Mouse (Mus musculus) layer of hippocampus, adult 9-11 months (tissue): ENCODE measurements at regions not wholly inside any gene's neighbourhood (a gene's known extent, or its start where the extent isn't known, plus 50 kb on each side); places are given as distances from the start of the nearest gene placed in this dataset.
A peak's percentile ranks its signal among the peaks of the same experiment; 100 is the strongest.

Experiments used
- DNase-seq: peaks from one replicate; pipeline ENCODE4 v3.0.0; 2022

DNA sequence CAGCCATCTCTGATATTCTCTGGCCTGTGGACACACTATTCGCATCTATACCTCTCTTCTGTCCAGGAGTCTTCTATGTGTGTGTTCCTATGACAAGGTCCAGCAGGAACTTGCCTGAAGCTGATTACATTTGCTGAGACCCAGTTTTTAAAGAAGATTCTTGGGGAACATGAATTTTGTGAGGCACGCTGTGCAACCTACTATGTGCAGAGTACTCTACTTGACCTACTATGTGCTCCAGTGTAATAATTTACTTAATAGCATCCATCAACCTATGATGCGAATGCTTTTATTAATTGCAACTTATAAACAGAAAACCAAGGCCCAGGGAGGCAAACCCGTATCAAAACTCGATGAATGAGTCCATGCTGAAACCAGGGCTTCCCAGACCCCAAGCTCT lies 231.4 kb downstream of the Tex36 start:
- no peak for DNase-seq

DNA sequence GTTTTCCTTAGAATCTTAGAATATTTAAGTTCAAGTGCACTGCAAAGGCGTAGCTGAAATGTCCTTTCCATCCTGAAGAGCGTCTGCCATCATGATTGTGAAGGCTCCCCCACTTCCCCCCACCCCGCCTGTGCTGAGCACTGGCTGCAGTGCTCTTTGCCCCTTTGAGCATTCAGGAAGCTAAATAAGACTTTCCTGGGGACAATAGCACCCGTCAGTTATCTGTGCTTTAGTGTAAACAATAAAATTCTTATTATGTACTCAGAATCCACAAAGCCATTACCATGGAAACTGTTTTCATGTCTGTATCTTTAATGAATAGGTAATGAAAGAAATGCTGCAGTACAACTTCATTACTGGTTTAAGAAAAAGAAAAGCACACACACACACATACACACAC lies 237.4 kb downstream of the Tex36 start:
- no peak for DNase-seq

DNA sequence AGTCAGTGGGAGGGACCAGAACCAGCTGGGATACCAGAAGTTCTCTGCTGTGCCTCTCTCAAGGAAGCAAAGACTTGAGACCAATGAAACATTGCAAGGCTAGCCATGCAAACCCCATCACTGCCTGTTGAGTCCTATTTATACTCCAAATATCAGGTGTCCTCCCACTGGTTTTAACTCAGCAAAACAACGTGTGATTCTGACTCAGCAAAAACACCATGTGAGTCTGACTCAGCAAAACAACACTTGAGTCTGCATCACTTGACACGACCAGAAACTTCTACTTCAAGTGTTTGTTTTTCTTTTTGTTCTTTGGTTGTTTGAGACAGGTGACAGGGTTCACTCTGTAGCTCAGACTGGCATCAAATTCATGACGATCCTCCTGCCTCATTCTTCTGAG lies 204.6 kb upstream of the Ctbp2 start:
- no peak for DNase-seq

DNA sequence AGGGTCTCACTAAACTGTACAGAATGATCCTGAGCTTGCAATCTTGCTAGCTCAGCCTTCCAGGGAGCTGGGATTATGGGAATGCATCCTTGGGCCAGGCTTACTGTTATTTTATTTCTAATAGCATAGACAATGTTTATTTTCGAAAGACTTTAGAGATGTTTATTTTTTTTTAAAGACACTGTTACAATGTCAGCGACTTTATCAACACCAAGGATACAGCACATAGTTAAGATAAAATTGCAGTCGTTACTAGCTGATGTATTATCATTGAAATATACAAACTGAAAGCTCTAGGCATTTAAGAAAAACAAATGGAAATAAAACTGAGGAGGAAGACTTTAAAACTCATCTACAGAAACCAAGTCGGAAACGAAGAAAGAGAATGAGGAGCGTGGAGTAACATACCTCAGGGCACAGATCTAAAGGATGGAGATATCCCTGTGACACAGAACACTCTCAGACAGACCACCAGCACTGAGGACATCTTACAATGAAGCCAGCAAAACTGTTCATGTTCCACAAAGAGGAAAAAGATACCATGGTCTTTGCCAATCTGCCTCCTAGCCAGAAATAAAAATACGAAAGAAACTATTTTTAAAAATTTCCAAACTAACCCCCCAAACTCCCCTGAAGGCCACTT lies 201.5 kb upstream of the Ctbp2 start:
- DNase-seq, result no peak

DNA sequence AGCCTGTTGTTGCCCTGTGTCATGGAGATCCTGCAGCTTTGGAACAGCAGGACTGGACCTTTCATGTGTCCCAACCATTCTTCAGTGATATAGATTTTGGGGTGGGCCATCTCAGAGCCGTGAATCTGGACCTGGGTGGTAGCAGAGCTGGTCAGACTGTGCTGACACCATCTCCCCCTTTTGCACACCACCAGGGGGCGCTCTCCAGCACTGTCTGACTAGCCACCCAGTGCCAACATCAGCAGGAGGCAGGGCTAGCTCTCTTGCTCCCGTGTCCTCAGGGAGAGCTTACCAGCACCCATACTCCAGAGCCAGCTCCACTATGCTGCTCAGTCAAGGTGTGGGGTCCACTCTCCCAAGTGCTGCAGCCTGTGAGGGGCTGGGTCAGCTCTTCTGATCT lies 199.8 kb upstream of the Ctbp2 start:
- DNase-seq, result no peak

DNA sequence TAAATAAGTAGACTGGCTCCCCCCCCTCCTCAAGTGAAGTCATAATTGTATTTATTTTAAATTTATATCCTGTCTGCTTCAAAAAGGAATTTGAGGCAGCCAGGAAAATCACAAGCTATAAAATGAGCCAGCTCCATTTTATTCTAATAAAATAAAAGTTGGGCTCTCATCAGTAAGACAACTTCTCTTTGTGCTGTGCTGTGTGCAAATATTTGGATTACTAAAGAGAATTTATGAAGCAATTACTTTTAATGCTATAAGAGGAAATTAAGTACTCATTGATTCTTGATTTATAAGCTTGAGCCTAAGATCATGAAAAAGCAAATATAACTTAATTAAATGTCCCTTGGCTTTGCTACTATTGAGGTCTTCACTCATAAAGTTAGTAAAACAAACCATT lies 193.4 kb upstream of the Ctbp2 start:
- DNase-seq, result no peak

DNA sequence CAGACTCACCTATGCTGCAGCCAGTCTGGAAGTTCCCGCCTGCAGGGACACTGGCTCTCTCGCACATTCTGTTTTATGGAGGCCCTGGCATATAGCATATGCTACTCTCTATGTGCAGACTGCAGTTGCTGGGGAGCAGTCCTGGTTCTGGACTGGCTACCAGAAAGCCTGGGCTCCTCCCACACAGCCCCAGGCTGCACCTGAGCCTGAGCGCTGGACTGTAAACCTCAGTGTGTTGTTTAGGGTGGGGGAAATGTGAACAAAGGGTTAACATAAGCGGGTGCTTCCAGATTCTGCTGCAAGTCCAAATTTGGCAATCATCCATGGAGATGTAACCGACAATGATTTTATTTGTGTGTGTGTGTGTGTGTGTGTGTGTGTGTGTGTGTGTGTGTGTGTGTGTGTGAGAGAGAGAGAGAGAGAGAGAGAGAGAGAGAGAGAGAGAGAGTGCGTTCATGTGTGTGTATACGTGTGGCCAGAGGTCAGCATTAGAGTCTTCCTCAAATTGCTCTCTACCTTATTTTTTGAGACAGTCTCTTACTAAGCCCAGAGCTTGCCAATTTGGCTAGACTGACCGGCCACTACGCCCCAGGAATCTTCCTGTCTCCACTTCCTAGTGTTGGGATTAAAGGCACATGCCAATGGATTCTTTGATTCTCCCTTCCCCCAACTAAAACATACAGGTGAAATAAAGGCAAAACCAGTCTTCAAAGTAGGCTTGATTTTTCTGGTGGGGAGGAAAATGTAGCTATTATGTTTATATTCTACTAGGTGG lies 192.7 kb upstream of the Ctbp2 start:
- DNase-seq, result no peak

DNA sequence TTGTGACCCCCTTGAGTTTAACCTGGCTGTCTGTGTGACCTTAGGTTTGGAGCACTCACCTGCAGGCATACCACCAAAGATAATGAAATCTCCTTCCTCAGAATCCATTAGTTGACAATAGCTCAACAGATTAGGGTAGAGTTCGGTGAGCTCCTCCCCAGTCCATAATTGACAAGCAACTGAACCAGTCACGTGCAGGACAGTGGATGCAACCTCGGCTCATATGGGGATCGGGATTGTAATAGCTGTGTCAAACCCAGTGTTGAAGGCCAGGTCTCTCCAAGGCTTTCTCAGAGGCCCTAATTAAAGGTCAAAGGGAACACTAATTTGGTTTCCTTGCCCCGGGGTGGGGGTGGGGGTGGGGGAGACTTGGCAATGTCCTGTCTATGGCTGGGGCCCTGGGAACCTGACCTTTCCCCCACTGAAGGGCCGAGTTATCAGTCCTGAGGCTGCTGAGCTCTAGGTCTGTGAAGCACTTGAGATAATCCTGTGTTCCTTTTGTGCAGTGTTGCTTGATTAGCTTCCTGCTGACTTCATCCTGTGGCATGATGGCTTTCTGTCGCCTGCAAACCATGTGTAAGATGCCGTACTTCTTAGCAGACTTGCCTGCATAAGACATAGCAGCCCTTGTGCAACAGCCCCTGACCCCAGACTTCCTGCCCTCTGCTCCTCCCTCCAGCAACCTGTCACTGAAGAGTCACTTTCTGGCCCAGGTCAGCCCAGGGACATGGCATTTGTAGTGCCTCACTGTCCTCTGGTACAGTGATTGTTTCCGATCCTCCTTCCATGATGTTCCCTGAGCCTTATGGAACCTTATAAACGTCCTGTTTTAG lies 191.3 kb upstream of the Ctbp2 start:
- DNase-seq, result no peak

DNA sequence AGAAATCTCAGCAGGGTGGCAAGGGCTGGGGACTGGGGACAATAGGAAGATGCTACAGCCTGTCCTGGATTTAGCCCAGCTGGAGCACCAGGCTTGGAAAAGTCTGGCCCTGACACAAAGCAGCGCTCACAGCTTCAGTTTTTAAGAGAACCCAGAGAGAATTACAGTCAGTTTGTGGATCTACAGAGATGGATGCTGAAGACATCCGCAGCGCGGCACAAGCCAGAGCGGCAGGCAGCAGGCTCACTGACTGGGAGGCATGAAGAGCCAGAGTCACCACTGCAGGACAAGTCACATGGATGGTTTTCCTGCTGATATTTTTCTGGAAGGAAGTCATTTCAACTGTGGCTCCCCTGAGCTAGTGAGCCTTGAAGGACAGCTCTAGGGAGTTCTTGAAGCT lies 189.0 kb upstream of the Ctbp2 start:
- DNase-seq, result no peak

DNA sequence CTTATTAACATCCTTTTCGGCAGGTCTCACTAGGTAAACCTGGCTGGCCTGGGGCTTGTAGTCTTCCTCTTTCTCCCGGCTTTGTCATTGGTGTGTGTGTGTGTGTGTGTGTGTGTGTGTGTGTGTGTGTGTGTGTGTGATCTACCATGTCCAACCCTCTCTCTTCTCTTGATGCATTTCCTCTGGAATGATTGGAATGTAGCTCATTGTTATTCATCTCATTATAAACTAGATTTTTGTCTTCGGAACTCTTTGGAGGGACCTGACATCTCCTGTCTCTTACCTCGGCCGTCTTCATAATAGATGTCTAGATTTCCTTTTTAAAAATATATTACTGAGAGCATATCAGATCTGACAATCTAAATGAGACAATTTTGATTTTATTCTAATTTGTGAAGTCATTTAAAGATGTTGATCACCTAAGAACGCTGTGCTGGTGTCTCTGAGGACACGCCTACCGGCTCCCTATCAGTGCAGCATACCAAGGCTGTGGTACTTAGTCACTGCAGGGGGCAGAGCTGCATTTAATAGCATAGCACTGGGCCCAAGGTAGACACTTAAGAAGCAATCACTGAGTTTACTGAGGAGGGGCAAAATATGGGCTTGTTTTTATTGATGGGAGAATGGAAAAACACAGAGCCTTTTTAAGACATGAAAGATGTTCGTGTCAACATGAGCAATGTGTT lies 187.1 kb upstream of the Ctbp2 start:
- DNase-seq, result no peak

DNA sequence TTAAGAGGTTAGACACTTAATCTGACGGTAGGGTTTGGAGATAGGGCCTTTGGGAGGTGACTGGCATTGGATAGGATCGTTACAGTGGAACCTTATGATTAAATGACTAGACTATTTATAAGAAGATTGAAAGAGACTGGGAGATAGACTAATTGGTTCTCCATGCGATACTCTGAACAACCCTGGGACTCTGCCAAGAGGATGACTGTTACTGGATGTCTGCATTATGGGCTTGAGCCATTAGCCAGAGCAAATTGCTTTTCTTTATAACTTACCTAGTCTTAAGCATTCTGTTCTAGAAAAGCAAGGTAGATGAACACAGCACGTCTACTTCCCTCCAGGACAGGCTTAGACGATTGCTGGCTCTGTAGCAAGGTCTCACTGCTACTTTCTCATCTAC lies 180.3 kb upstream of the Ctbp2 start:
- DNase-seq, result no peak

DNA sequence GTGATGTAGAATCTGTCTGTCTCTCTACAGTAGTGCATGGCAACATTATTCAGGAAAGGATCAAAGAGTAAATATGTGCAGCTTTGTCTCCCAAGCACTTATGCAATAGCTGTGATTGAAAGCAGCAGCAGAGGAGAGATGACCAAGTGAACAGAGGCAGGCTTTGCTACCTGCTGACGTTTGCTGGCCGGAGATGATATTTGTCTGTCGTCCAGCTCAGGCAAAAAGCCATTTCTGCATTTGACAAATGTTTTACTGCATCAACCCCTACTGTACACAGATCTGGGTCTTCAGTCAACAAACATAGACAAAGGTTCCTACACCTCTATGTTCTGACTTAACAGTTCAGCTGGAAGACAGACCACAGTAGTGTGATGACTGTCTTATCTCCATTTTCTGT lies 166.3 kb upstream of the Ctbp2 start:
- DNase-seq, result no peak

DNA sequence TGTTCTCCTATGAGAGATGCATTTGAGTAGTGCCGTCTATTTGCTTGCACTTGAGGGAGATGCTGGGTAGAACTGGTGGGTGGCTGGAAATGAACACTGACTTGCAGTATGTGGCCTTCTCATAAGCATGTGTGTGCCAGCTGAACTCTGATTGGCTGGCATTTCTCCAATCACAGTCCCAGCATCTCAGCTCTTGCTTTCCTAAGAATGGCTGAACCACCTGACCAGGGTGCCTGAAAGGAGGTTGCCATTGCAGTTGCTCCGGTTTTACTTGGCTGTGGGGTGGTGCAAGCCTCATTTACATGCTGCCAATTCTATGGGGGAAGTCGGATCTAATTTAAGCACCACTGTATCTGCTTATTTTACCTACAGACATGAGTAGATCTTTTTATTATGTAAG lies 164.1 kb upstream of the Ctbp2 start:
- no peak for DNase-seq

DNA sequence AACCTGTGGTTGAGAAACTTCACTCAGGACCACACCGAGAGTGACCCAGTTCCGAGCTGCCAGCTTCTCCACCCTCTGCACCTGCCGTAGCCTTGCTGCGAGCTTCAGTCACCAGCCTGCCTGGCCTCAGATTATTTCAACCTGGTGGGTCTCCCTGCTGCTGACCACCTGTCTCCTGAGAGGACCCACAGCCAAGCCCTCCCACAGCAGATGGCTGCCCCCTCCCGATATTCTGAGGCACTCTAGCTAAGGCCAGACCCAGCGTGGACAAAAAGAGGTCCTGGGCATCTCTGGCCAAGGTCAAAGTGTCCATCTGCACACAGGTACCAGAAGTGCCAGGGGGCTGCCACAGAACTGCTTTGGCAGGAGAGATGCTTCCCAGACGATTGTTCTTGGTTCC lies 162.7 kb upstream of the Ctbp2 start:
- no peak for DNase-seq

DNA sequence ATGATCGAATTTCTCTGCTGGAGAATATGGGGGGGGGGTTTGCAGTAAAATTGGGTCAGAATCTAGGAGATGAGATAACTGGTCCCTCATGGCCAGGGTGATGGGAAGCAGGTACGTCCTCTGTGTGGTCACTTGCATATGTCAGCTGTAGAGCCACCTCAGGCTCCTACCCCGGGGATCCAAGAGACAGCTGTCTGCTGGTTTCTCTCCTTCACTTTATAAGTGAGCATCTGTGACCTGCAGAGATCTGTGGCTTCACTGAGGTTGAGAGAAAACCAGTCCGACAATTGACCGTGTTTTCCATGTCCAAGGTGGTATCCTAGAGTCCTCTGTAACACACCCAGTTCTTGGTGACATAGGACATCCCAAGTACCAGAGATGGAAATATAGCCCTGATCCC lies 162.1 kb upstream of the Ctbp2 start:
- no peak for DNase-seq

DNA sequence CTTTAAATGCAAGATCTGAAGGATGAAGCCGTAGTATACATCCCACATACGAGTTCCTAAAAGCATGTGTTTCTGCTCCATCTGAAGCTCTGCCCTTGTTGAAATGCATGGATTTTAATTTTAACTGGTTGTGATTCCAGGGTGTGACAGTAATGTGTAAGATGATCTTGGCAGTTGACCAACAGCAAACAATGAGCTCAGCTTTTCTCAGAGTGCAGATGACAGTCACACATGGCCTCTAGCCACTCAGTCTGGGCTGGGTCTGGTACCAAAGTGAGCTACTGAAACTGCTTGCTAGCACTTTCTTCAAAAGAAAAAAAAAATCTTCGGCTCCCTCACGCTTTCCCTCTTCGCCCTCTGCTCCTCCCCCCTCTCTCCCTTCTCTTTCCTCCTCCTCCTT lies 138.0 kb upstream of the Ctbp2 start:
- no peak for DNase-seq

DNA sequence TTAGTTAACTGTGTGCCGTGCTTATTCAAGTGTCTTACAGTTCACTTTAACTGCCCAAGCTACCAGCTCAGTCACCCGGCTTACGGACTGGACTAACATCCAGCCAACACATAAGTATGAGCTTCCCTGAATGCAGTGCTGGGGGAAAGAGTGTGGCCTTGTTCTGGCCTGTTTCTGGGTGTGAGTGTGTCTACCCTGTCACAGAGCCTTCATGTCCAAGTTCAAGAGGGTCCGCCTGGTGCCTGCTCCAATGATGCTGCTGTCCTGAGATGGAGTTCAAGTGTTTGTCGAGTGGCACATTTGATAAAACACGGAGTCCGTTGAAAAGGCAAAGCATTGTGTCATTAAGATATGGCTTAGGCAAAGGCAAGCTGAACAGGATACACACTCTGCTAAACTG lies 135.0 kb upstream of the Ctbp2 start:
- DNase-seq, result no peak

DNA sequence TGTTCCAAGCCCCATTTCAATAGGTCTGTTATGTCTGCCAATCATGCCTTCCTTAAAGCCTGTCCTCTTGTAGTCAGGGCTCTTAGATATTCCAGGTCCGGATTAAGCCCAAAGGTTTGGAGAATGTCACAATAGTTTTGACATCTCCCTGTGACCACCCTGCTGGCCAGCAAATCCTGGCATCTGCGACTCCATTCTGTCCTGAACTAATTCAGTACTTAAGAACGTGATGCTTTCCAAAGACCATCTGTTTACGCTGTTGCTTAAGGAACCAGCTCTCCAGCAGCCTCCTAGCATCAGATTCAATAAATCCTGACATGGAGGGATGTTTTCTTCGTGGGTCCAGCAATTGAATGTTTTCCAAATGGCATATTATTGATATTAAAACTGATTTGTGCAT lies 132.7 kb upstream of the Ctbp2 start:
- no peak for DNase-seq

DNA sequence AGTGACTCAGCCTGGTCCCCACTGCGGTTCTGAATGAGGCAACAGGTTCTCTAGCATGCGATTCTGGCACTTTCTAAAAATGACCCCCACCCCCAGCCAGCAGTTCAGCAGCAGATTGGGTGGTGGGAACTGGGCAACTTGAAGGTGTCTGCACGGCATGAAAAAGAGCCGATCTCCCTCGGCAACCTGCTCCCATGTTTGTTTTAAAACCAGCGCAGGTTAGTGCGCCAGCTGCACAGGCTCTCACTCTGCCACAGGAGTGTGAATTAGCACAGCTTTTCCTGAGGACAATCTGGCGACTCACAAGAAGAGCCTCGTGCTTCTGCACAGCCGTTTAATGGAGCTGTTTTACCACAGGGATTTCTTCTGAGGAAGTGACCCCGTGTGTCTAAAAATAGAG lies 120.4 kb upstream of the Ctbp2 start:
- DNase-seq, result peak; percentile 51

DNA sequence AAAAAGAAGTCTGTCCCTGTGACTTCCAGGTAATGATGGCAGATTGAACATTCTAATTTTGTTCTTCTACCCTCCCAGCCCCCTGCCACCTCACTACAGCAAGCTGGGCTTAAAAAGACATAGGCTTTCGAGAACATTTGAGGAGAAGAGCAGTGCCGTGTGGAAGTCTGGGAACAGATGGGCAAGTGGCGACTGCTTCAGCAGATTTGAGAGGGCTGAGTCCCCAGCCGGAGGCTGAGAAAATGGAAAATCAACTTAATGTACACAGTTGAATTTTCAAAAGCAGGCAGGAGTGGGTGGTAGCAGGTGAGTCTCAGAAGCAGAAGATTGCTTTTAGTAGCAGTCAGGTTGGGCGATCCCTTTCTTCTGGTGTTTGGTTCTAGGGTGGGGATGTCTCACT lies 110.2 kb upstream of the Ctbp2 start:
- DNase-seq, result no peak

DNA sequence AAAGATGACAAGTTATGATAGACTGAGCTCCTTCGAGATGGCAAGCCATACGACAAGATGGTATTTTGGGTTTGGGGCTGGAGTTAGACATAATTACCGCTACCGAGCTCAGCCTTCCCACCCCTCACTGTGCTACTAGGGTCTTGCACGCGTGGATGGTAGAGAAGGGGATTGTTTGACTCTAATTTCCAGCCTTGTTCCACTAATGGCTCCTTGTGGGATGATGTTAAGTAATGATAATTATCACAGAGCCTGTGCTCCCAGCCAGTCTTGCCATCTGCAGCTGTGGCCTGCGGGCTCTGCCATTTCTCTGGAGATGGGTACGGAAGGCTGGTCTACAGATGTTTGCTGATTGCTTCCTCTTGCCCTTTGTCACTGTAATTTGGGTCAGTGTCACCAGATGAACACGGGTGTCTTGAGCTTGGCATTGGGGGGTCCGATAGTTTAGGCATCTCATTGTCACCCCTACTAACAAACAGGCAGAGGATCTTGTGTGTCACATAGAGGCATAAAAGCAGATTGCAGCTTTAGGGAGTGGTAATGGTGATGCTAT lies 108.8 kb upstream of the Ctbp2 start:
- no peak for DNase-seq

DNA sequence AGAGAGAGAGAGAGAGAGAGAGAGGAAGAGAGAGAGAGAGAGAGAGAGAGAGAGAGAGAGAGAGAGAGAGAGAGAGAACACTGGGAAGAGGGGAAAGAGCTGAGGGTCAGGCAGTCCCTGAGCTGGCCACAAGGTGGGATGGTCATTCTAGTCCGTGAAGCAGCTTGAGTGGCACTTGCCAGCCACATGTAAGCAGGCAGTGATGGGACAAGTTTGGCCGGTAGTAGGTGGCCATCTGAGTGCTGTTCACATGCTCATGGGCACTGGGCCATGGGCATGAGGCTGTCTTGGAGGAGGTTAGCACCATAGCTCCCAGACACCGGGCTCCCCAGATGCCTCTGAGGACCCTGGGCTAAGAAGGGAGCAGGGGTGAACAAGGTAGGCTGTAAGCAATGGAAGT lies 106.7 kb upstream of the Ctbp2 start:
- no peak for DNase-seq

DNA sequence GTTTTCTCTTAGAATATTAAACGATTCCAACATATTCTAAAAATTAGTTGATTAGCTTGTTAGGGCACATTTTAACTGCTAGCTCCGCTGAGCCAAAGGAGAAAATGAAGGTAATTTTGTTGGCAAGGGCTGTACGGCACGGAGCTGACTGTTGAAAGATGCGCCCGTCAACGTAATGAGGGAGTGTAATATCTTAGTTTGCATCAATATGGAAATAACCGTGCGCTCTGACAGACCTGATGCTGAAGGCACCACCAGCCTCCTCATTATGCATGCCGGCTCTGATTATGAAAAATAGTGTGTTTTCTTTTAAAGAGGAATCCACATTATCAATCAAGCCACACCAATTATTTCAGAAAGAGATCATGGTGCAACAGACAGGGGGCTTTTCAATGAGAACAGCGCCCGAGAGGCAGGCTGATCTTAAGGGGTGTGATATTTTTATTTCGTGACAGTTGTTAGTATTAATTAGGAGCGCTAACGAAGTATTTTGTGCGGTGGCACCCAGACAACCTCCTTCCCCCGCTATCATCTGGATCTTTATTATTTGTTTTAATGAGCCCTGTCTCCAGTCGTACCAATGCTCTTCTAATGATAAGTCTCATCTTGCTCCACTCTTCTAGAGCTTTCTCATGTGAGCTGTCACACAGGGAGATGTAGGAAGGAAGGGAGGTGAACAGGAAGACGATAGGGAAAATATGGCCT lies 99.9 kb upstream of the Ctbp2 start:
- DNase-seq, result no peak
